7 mouse cellular contexts compared by ENCODE assay signal in the genomic region with DNA sequence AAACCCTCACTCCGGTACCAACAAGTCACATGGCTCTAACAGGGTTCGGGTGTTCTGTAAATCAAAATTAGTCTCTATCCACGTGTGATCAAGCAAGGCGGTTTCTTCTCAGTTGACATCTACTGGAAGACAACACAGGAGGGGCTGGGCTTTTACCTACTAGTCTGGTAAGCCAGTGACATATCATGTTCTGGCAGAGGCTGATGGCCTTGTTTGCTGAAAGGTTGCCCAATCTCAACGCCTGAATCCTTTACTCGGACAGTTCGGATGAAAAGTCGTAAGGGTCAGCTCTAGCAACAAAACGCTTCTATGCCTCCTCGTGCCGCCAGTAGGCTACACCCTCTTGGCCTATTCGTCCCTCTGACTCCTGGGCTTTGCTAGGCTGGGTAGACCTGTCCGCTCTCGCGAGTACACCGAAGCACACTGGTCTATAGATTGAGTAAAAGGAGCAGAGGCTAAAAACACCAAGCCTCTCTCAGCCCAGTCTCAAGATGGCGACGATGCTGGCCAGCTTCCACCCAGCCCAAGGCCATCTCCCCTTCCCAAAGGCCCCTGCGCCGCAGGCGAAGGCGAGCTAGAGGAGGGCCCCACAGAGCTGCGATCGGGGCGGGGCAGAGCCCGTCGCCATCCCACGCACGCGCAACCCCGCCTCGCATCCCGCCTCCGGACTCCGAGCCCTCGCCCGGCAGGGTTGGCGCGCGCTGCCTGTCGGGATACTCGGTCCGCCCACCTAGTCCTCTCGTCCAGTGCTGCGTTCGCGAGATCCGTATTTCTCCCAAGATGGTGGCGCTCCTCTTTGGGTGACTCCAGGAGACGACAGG. TPM values are rescaled to one million over a fixed set of nuclear protein-coding genes. Genes with fewer than 3 reads are reported as not detected.
DNase-seq lines count a peak whose midpoint lies in the region; ATAC-seq and TF ChIP-seq lines count a peak whose summit lies in the region.

A gene (plus strand): TSS at position 706 of the 821 bp plus-strand sequence.

- peak; percentile 32 for TF ChIP-seq CTCF in intestine, postnatal 0 days (IDR thresholded peaks at IDR 0.05; ENCODE audit: low read depth)
- peak; percentile 39; the same call in 1 of the 2 replicates for TF ChIP-seq CTCF in small intestine, adult 2 months (IDR thresholded peaks at IDR 0.05; ENCODE audit: extremely low read depth, insufficient read length, insufficient replicate concordance, low read depth, low read length)

- peak; percentile 99 for ATAC-seq in intestine, postnatal 0 days
- peak; percentile 98 for ATAC-seq in midbrain, embryonic 12.5 days (ENCODE audit: low FRiP score, low read depth)

- peak within 1 kb of the TSS; percentile 98 for H3K27ac ChIP-seq in embryonic facial prominence, embryonic 10.5 days (replicated peaks)
- peak within 1 kb of the TSS; percentile 98 for H3K27ac ChIP-seq in intestine, postnatal 0 days (ENCODE audit: low read depth, low read length)
- peak within 1 kb of the TSS; percentile 99 for H3K27ac ChIP-seq in midbrain, embryonic 12.5 days (replicated peaks)
- H3K27ac ChIP-seq in small intestine, adult 2 months (ENCODE audit: insufficient read depth, low read depth, low read length): peak within 1 kb of the TSS; percentile 96

- H3K4me3 ChIP-seq in embryonic facial prominence, embryonic 10.5 days: peak within 1 kb of the TSS; percentile 93
- H3K4me3 ChIP-seq in intestine, postnatal 0 days (ENCODE audit: low read depth, low read length): peak within 1 kb of the TSS; percentile 92
- peak within 1 kb of the TSS; percentile 98 for H3K4me3 ChIP-seq in midbrain, embryonic 12.5 days
- peak within 1 kb of the TSS; percentile 77 for H3K4me3 ChIP-seq in small intestine, adult 2 months (ENCODE audit: low read depth, low read length)

- H3K36me3 ChIP-seq in embryonic facial prominence, embryonic 10.5 days (replicated peaks): no peaks in the 10 kb centered on the region
- no peaks in the 10 kb centered on the region for H3K36me3 ChIP-seq in intestine, postnatal 0 days (ENCODE audit: control insufficient read depth, insufficient read depth)
- no peaks in the 10 kb centered on the region for H3K36me3 ChIP-seq in midbrain, embryonic 12.5 days
- H3K36me3 ChIP-seq in small intestine, adult 2 months (ENCODE audit: control insufficient read depth, insufficient read depth, low read length): no peaks in the 10 kb centered on the region

- DNase-seq in adrenal gland, postnatal 10 days: peak; percentile 99
- DNase-seq in embryonic facial prominence, embryonic 10.5 days (ENCODE audit: low spot score): peak; percentile 99
- DNase-seq in gonadal fat pad, adult 2 months (ENCODE audit: low read depth): peak; percentile 58
- DNase-seq in left cerebral cortex, postnatal 4 days: peak; percentile 99

- no peaks in the 10 kb centered on the region for H3K9me3 ChIP-seq in embryonic facial prominence, embryonic 10.5 days
- no peaks in the 10 kb centered on the region for H3K9me3 ChIP-seq in intestine, postnatal 0 days (ENCODE audit: control insufficient read depth)
- H3K9me3 ChIP-seq in midbrain, embryonic 12.5 days: no peaks in the 10 kb centered on the region

- intact Hi-C loops in left cerebral cortex, postnatal 4 days (cut with DNase I): no loop called here

- peak within 1 kb of the TSS; percentile 98 for H3K9ac ChIP-seq in intestine, postnatal 0 days (ENCODE audit: low read depth, low read length)
- H3K9ac ChIP-seq in midbrain, embryonic 12.5 days (replicated peaks): peak within 1 kb of the TSS; percentile 98

- whole genome bisulfite sequencing in embryonic facial prominence, embryonic 10.5 days: 1% methylated on average over 50 of the region's 50 CpGs
- under 1% methylated on average over 50 of the region's 50 CpGs for WGBS in intestine, postnatal 0 days
- WGBS in midbrain, embryonic 12.5 days: under 1% methylated on average over 50 of the region's 50 CpGs
- WGBS in small intestine, adult 2 months: under 1% methylated on average over 50 of the region's 50 CpGs

- peak; percentile 82; the same call in 1 of the 2 replicates for TF ChIP-seq POLR2A in small intestine, adult 2 months (IDR thresholded peaks at IDR 0.05; ENCODE audit: low read depth, low read length)

- peak within 1 kb of the TSS; percentile 68 for H3K4me2 ChIP-seq in intestine, postnatal 0 days (replicated peaks; ENCODE audit: low read depth)
- peak within 1 kb of the TSS; percentile 61 for H3K4me2 ChIP-seq in midbrain, embryonic 12.5 days (replicated peaks)

- no peaks in the 10 kb centered on the region; the same call in 1 of the 2 replicates for H3K4me1 ChIP-seq in embryonic facial prominence, embryonic 10.5 days
- 0 out of 2 replicates have a peak, but pooled peaks cover 4% of the 10 kb centered on the region for H3K4me1 ChIP-seq in intestine, postnatal 0 days (replicated peaks; ENCODE audit: control insufficient read depth, insufficient read depth, low read length)
- 0 out of 2 replicates have a peak, but pooled peaks cover 9% of the 10 kb centered on the region for H3K4me1 ChIP-seq in midbrain, embryonic 12.5 days
- H3K4me1 ChIP-seq in small intestine, adult 2 months (ENCODE audit: control insufficient read depth, insufficient read depth, insufficient read length, low read length): no peaks in the 10 kb centered on the region

- no peaks in the 10 kb centered on the region for H3K27me3 ChIP-seq in embryonic facial prominence, embryonic 10.5 days (replicated peaks; ENCODE audit: low read depth, poor library complexity, severe bottlenecking)
- no peaks in the 10 kb centered on the region for H3K27me3 ChIP-seq in intestine, postnatal 0 days (replicated peaks; ENCODE audit: control insufficient read depth, insufficient read depth, low read length)
- no peaks in the 10 kb centered on the region for H3K27me3 ChIP-seq in midbrain, embryonic 12.5 days
- H3K27me3 ChIP-seq in small intestine, adult 2 months (ENCODE audit: control insufficient read depth, insufficient read depth, low read length): no peaks in the 10 kb centered on the region

RNA-seq across cellular contexts. Expression of the gene that starts here (rescaled TPM):
- 100 to 1,000 TPM; 135 to 143 TPM for total RNA-seq in adrenal gland, postnatal 10 days (2021)
- 103 and 111 TPM in 2 replicates for polyA plus RNA-seq in embryonic facial prominence, embryonic 10.5 days (2016; fragmentation: Nextera tagmentation; extraction: Ambion mirVana)
- polyA plus RNA-seq in gonadal fat pad, adult 2 months (2012; rRNA removed): 41.3 and 59.0 TPM in 2 replicates
- polyA plus RNA-seq in intestine, postnatal 0 days (2015; fragmentation: Nextera tagmentation; extraction: Ambion mirVana): 86.7 and 104 TPM in 2 replicates
- 100 to 1,000 TPM; 132 to 140 TPM for total RNA-seq in left cerebral cortex, postnatal 4 days (2021)
- polyA plus RNA-seq in midbrain, embryonic 12.5 days (2016; fragmentation: Nextera tagmentation; extraction: Ambion mirVana): 180 and 203 TPM in 2 replicates
- 45.6 and 102 TPM in 2 replicates for polyA plus RNA-seq in small intestine, adult 2 months (2012; rRNA removed)

Comparison
In these comparisons a context has a peak if more than half of its experiments do, and no peak if none do; other contexts are left out.
1. Peak in every context shown above with its lines: DNase-seq, ATAC-seq, H3K4me3 ChIP-seq and H3K27ac ChIP-seq.